Mouse (Mus musculus) ES-CJ7 (cell line): Measurements from ENCODE around the gene P2ry2.

Experiments used
- DNase-seq: peaks from one replicate; pipeline ENCODE4 v3.0.0; 2011; ENCODE audit warnings: low read depth, low spot score

The P2ry2 gene

DNA sequence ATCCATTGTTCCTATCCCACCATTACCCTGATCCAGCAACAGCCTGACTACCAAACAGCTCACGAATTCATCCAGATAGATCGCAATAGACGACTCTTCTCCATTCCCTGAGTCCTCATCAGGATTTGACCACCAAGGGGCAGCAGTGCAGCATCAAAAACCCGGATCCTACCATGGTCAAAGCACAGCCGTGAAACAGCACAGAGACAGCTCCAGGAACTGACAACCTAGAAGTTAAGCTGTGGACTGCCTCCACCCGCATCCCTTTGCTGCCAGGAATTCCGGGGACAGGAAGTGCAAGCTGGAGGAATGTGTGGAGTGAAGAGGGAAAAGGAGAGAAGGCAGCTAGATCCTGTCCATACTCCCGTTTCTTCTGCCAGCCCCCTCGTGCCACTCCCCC lies 24.6 kb downstream of the P2ry2 start:
- DNase-seq: peak; percentile 78

GRCm38 (mm10) chr7:100984452-100985395 lies 27.9 kb downstream of the P2ry2 start:
- DNase-seq: peak; percentile 42

GRCm38 (mm10) chr7:100979175-100979574 lies 33.5 kb downstream of the P2ry2 start:
- DNase-seq: no peak

DNA sequence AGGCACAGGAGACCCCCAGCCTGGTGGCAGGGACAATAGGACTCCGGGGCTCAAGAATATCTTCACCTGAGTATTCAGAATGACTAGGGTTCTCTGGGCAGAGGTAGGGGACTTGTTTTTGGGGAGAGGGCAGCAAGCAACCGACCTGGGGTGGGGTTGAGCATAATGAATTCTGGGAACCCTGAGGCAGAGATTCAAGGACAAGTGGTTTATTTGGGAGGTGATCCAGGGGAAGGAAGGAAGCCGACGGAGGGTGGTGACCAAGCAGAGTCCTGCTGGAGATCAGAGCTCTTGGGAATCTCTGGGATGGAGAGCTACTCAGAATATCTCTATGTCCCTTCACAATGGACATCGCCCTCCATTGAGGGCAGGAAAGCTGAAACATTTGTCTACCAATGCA lies 34.5 kb downstream of the P2ry2 start:
- no peak for DNase-seq

DNA sequence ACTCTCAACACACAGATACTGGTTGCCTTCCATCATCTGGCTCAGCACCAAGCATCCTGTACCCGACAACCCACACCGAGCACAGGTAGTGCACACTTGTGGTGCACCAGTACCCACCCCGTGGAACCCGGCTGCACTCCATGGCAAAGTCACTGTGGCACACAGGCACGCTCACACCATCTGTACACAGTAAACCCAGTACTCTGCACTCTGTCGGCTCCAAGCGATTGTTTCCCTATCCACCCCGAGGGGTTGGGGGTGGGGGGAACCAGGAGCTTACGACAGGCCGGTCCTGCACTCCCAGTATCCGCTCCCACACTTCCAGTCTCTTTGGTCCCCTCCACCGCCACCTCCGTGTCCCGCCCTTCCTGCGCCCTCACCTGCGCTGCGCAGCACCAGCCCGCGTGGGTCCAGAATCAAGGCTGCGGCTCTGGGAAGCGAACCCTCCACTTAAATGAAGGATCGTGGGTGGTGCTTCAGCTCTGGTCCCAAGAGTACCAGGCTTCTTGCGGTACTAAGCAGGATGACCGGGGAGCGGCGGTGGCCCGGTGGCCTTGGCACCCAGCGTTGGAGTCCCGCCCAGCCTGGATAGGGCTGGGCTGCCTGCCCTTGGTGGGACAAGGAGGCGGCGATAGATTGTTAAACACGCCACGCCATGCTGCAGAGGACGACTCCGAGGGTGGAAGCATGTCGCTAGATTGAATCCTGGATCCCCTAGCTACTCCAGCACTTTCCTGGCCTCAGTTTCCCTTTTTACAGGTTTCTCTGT lies 38.3 kb downstream of the P2ry2 start, which contains the start of gene P2ry6:
TSS of gene P2ry6 (minus strand) at position 515 of the 769 bp plus-strand sequence.
- DNase-seq: peak; percentile 17

DNA sequence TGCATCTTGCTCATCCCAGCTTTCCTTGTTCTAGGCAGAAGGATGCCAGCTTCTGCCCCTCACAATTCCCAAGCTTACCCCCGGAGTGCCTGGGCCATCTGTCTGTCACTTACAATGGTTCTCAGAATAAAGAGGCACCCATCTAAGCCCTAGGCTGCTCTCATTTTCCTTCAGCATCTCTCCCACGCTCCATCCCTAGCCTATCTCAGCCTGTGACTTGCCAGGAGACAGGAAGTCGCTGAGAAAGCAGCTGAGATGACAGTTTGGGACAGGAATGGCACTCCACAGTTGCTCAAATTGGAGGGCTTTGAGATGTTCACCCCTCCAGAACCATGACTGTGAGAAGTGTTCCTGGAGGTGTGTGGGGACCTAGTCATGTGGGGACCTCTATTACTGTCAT lies 39.8 kb downstream of the P2ry2 start:
- no peak for DNase-seq

- no peak for DNase-seq
These were observed 43.6 kb downstream of the P2ry2 start for GRCm38 (mm10) chr7:100968874-100969659.

DNA sequence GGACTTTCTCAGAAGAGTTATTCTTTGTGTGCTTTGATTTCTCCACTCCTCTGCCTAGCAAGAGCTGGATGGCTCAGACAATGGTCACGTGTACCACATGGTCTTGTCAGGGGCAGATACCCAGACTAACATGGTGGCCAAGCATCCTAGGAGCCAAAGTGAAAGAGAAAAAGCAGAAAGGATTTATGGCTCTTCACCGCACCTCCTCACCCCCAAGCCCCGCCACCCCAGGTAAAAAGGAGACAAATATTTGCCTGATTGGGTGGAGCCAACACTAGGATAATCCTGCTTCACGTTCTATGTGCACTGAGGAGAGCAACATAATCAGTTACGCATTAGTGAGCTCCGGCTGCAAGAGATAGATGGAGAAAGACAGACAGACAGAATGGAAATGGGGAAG lies 44.3 kb downstream of the P2ry2 start:
- DNase-seq: no peak

GRCm38 (mm10) chr7:100967850-100968249 lies 44.8 kb downstream of the P2ry2 start:
- peak; percentile 25 for DNase-seq

GRCm38 (mm10) chr7:100966014-100966413 lies 46.7 kb downstream of the P2ry2 start:
- DNase-seq: no peak

DNA sequence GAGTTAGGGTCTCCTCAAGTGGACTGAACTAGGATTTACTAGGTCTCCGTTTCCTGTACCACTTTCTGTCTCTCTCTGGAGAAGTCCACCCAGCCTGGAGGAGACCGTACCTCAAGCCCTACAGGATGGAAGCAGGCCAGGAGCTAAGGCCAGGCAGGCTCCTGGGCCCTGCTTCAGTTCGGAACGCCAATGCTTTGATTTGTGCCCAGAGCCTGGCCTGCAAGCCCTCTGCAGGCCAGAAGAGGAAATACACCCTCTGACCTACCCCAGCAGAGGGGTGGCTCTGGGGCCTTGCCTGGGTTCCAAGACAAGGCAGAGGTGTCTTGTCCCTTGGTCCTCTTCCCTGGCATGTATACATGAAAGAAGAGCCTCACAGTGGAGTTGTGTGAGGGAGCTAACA lies 47.6 kb downstream of the P2ry2 start:
- DNase-seq: peak; percentile 52

- no peak for DNase-seq
These were observed 48.4 kb downstream of the P2ry2 start for GRCm38 (mm10) chr7:100964242-100964641.

DNA sequence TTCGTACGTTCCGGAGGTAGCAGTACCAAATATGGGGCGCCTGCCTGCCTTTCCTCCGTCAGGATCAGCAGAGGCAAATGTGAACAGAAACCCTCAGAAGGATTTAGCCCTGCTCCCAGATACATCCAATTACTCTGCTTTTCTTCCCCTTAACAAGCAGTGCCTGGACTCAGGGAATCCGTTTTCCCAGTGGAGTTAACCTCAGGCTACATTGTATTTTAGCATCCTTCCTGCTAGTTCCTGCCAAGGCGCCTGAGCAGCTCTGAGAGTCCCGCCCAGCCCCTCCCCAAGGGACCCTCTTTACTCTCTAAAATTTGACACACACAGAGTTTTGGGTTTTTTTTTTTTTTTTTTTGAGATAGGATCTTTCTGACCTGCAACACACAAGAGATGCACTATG lies 49.3 kb downstream of the P2ry2 start:
- no peak for DNase-seq

GRCm38 (mm10) chr7:100961146-100961545 lies 51.5 kb downstream of the P2ry2 start:
- DNase-seq: no peak

GRCm38 (mm10) chr7:100960462-100960861 lies 52.2 kb downstream of the P2ry2 start:
- no peak for DNase-seq

DNA sequence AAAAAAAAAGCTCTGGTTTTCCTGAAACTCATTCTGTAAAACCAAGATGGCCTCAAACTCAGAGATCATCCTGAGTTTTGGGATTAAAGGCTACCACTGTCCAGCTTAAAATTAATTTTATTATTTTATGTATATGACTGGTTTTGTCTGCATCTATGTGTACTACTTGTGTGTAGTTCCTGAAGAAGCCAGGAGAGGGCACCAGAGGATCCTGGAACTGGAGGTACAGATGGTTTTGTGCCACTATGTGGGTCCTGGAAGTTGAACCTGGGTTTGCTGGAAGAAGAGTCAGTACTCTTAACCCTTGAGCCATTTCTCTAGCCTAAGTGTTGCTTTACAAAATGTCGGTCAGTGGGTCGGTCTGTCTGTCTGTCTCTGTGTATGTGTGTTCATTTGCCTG lies 54.2 kb downstream of the P2ry2 start:
- peak; percentile 73 for DNase-seq

GRCm38 (mm10) chr7:100952686-100953085 lies 60.0 kb downstream of the P2ry2 start:
- no peak for DNase-seq

DNA sequence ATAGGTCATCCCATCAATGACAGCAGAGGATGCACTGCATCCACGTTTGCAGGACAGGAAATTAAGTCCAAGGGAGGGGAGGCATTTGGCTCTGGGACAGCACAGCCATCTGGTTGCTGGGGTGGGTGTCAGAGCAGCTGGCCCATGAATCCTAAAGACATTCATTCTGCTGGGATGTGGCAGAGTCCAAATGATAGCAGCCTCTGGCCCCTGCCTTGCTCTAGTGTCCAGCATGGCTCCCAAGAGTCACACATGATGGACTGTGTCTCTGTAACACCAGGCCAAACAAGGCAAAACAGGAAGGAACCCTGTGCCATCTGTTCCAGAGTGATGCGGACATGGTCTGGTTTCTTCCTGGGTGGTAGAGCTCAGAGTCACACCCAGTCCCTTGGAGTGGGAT lies 60.8 kb downstream of the P2ry2 start:
- no peak for DNase-seq

- no peak for DNase-seq
These were observed 62.1 kb downstream of the P2ry2 start for GRCm38 (mm10) chr7:100950481-100951010.

DNA sequence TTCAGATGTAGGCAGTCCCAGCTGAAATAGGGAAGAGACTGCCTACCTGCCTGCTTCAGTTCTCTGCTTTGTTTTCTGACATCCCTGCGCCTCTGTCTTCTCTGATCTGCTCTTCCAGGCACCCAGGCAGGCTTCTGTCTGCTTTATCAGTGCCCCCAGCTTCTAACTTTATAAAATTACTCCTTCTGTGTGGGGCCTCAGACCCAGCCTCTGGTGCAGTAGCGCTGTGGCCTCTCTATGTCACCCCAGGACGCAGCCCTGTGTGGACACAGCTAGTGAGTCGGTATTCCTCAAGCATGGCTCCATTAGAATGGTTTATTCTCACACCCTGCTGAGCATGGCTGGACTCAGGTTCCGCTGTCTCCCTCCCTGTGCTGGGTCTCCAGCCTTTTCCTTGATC lies 62.6 kb downstream of the P2ry2 start:
- no peak for DNase-seq
